Mouse (Mus musculus) myocyte (in vitro differentiated cells): ENCODE data around the gene H2al1g. TPM values are rescaled to one million over a fixed set of nuclear protein-coding genes. Genes with fewer than 3 reads are reported as not detected.

Experiments
- H3K27me3 ChIP-seq: one replicate; pipeline ENCODE4 v1.6.1; 2011; ENCODE audit not compliant: control insufficient read depth, insufficient read depth, insufficient read length
- H3K36me3 ChIP-seq: one replicate; pipeline ENCODE4 v1.6.1; 2011; ENCODE audit not compliant: control insufficient read depth, insufficient read depth
- H3K4me2 ChIP-seq: one replicate; pipeline ENCODE4 v1.6.1; 2011; ENCODE audit warnings: low read depth, control low read depth
- H3K4me3 ChIP-seq: one replicate; pipeline ENCODE4 v1.5.1; 2011; ENCODE audit warnings: mild to moderate bottlenecking, control low read depth, moderate library complexity
- H3K79me2 ChIP-seq: one replicate; pipeline ENCODE4 v1.6.1; 2011; ENCODE audit not compliant: control insufficient read depth, insufficient read depth
- H3ac ChIP-seq: one replicate; pipeline ENCODE4 v1.6.1; 2011; ENCODE audit not compliant: control insufficient read depth, insufficient read length
- CEBPB ChIP-seq: IDR thresholded peaks from 2 replicates; pipeline ENCODE4 v1.6.1; 2011; ENCODE audit warnings: mild to moderate bottlenecking, moderate library complexity; ENCODE audit not compliant: poor library complexity, insufficient read depth, severe bottlenecking
- E2F4 ChIP-seq: IDR thresholded peaks from one replicate; pipeline ENCODE4 v1.6.1; 2011; ENCODE audit warnings: mild to moderate bottlenecking, control low read depth, moderate library complexity; ENCODE audit not compliant: insufficient read depth
- MAX ChIP-seq: IDR thresholded peaks from one replicate; pipeline ENCODE4 v1.6.1; 2011; ENCODE audit warnings: low read depth, mild to moderate bottlenecking, control low read depth
- MYOD1 ChIP-seq, 3 experiments: IDR thresholded peaks; one replicate each; pipeline ENCODE4 v1.6.1; 2011; ENCODE audit warnings: control low read depth in 2 of 3, low read depth in 2 of 3, mild to moderate bottlenecking in 2 of 3, moderate library complexity in 1 of 3; ENCODE audit not compliant: insufficient read length in 2 of 3, control insufficient read depth in 1 of 3
- MYOG ChIP-seq, 3 experiments: IDR thresholded peaks; one replicate each; pipeline ENCODE4 v1.6.1; 2011; ENCODE audit warnings: control low read depth in 2 of 3, low read depth in 2 of 3, mild to moderate bottlenecking in 2 of 3; ENCODE audit not compliant: insufficient read length in 2 of 3, control insufficient read depth in 1 of 3, insufficient read depth in 1 of 3
- POLR2A ChIP-seq: IDR thresholded peaks from one replicate; pipeline ENCODE4 v1.6.1; 2011; ENCODE audit warnings: low read depth, mild to moderate bottlenecking, control low read depth, moderate library complexity; ENCODE audit not compliant: insufficient read length
- POLR2AphosphoS2 ChIP-seq: IDR thresholded peaks from one replicate; pipeline ENCODE4 v1.6.1; 2011; ENCODE audit warnings: low read depth, control low read depth; ENCODE audit not compliant: insufficient read length
- REST ChIP-seq: IDR thresholded peaks from one replicate; pipeline ENCODE4 v1.6.1; 2011; ENCODE audit warnings: mild to moderate bottlenecking, control low read depth, moderate library complexity; ENCODE audit not compliant: insufficient read depth, insufficient read length
- SRF ChIP-seq: IDR thresholded peaks from one replicate; pipeline ENCODE4 v1.6.1; 2011; ENCODE audit warnings: low read depth; ENCODE audit not compliant: control insufficient read depth, insufficient read length
- TCF12 ChIP-seq: IDR thresholded peaks from one replicate; pipeline ENCODE4 v1.6.1; 2011; ENCODE audit warnings: mild to moderate bottlenecking, control low read depth; ENCODE audit not compliant: poor library complexity, insufficient read depth, severe bottlenecking
- TCF3 ChIP-seq: IDR thresholded peaks from one replicate; pipeline ENCODE4 v1.6.1; 2011; ENCODE audit warnings: low read depth, control low read depth; ENCODE audit not compliant: insufficient read length
- USF1 ChIP-seq: IDR thresholded peaks from one replicate; pipeline ENCODE4 v1.6.1; 2011; ENCODE audit warnings: low read depth, mild to moderate bottlenecking, control low read depth, moderate library complexity
- polyA plus RNA-seq: library from polyadenylated mRNA; unstranded; fragments of >200 nt; fragmentation: generic; extraction: Trizol; gene quantifications from one replicate; pipeline ENCODE4 v1.2.1, GENCODE M21; 2012; ENCODE audit warnings: missing spikeins

Gene H2al1g
- polyA plus RNA-seq, 1 experiment: not detected

DNA sequence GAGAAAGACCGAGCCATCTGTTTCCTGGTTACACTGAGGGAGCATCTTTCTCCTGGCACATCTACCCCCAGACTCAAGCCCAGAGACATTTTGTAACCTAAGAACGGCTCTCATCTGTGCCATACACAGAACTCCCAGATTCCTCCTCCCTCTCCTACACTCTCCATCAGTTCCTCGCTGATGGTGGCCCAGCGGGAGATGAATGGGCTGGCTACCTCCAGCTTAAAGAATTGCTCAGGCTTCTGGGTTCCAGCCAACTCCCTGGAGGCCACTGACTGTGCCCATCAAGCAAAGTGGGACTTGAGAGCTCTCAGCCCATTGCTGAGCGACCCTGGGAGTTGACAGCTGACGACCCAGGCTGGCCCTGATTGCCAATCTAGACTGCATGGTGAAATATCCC, 45.8 kb downstream of the H2al1g start:
- Histone ChIP-seq H3ac (no peak overlapping the region), H3K79me2 (no peaks in the 10 kb centered on the region), H3K27me3 (peaks cover 4% of the 10 kb centered on the region), H3K4me2 (no peak overlapping the region), H3K4me3 (no peak overlapping the region), H3K36me3 (no peaks in the 10 kb centered on the region)
- TF ChIP-seq MYOG (IDR thresholded peaks at IDR 0.05; ENCODE audit: control insufficient read depth in 1 of 3, insufficient read depth in 1 of 3, insufficient read length in 2 of 3, low read depth in 2 of 3) (no peak), TCF3 (no peak), MAX (no peak), REST (no peak), E2F4 (no peak), CEBPB (no peak), USF1 (no peak), MYOD1 (IDR thresholded peaks at IDR 0.05; ENCODE audit: control insufficient read depth in 1 of 3, insufficient read length in 2 of 3, low read depth in 2 of 3) (no peak), POLR2A (no peak), SRF (no peak), POLR2AphosphoS2 (no peak), TCF12 (no peak)

DNA sequence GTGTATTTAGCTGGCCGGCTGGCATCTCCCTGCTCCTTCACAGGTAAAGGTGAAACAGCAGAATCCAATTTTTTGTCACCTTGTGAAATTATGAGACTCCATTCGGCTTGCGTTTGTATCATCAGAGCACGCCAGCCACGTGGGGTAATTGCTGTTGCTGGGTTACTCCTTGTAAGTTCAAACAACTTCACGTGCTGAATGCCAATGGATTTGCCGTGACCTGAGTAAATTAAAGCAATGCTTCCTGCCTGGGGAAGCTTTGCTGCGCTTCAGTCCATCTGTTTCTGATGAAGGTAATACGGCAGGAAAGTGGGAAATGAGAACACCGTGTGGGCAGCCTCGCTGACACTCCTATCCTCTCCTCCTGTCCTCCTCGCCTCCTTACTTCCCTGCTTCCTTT, 47.1 kb downstream of the H2al1g start:
- Histone ChIP-seq H3K4me2 (no peak overlapping the region), H3K79me2 (no peaks in the 10 kb centered on the region), H3ac (no peak overlapping the region), H3K4me3 (no peak overlapping the region), H3K36me3 (no peaks in the 10 kb centered on the region), H3K27me3 (peaks cover 4% of the 10 kb centered on the region)
- TF ChIP-seq TCF3 (no peak), POLR2AphosphoS2 (no peak), SRF (no peak), MYOD1 (IDR thresholded peaks at IDR 0.05; ENCODE audit: control insufficient read depth in 1 of 3, insufficient read length in 2 of 3, low read depth in 2 of 3) (no peak), MYOG (IDR thresholded peaks at IDR 0.05; ENCODE audit: control insufficient read depth in 1 of 3, insufficient read depth in 1 of 3, insufficient read length in 2 of 3, low read depth in 2 of 3) (no peak), MAX (no peak), POLR2A (no peak), CEBPB (no peak), REST (no peak), USF1 (no peak), TCF12 (no peak), E2F4 (no peak)

Other genes with a start within 250 kb of the H2al1g start
- gene H2al1a, start 19.0 kb upstream of the H2al1g start, polyA plus RNA-seq: not detected
- not detected for gene H2al1b, start 15.8 kb upstream of the H2al1g start, polyA plus RNA-seq
- not detected for gene H2al1c, start 12.6 kb upstream of the H2al1g start, polyA plus RNA-seq
- not detected for gene H2al1d, start 9.4 kb upstream of the H2al1g start, polyA plus RNA-seq
- gene H2al1e, start 6.3 kb upstream of the H2al1g start, polyA plus RNA-seq: not detected
- not detected for gene H2al1f, start 3.1 kb upstream of the H2al1g start, polyA plus RNA-seq
- gene H2al1h, start 3.2 kb downstream of the H2al1g start, polyA plus RNA-seq: not detected
- gene H2al1i, start 6.4 kb downstream of the H2al1g start, polyA plus RNA-seq: not detected
- gene H2al1j, start 9.6 kb downstream of the H2al1g start, polyA plus RNA-seq: not detected